Mouse (Mus musculus) left cerebral cortex, adult 8-10 months (tissue): Measurements from ENCODE around the gene Mob3b. TPM values are rescaled to one million over a fixed set of nuclear protein-coding genes. Genes with fewer than 3 reads are reported as not detected.

ENCODE experiments used
- DNase-seq, 2 experiments: peaks; one replicate each; pipeline ENCODE4 v3.0.0; 2022; ENCODE audit warnings: low spot score in 2 of 2
- total RNA-seq, 4 experiments: library from RNA; stranded (reverse); gene quantifications; 2 replicates each; pipeline ENCODE4 v1.2.4; 2022

Gene Mob3b
- total RNA-seq, 4 experiments from 2014 or later, result 6.3 to 8.9 (median 7.7) TPM

GRCm38 (mm10) chr4:35148326-35148725 is 9.0 kb downstream of the Mob3b start:
- no peak for DNase-seq

DNA sequence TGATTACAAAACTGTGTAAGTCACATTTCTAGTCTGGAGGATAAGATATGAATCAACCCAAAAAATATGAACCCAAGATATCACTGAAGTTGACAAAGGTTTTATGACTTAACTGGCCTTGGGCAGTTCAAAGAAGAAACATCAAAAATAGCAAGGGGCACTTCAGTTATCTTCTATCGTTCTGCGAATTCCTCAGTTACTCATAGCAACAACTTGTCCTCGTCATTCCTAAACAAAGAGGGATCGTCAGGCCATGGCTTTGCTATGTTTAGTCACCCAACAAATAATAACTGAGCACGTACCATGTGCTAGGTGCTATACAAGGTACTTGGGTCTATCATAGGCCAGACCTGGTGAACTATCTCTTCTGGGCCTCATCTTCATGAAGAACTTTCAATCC is 10.7 kb downstream of the Mob3b start:
- DNase-seq, result no peak

DNA sequence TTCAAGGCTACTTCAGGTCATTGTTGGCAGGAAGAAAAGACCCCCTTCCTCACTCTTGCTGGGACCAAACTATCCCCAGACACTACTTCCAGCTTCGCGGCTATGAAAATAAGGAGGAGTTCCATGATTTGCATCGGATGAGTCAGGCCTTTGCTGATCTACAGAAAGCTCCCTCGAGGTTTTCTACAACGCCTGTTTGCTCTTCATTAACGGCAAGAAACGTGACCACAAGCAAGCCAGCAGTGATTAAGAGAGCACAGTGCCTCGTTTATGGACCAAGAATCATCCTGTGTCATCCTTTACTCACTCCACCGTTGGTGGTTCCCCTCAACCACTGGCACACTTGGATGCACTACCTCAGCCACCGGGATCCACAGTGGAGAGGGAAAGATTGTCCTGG is 11.6 kb downstream of the Mob3b start:
- DNase-seq, result no peak

- DNase-seq, result no peak
Observed at GRCm38 (mm10) chr4:35143472-35144102, 13.7 kb downstream of the Mob3b start.

DNA sequence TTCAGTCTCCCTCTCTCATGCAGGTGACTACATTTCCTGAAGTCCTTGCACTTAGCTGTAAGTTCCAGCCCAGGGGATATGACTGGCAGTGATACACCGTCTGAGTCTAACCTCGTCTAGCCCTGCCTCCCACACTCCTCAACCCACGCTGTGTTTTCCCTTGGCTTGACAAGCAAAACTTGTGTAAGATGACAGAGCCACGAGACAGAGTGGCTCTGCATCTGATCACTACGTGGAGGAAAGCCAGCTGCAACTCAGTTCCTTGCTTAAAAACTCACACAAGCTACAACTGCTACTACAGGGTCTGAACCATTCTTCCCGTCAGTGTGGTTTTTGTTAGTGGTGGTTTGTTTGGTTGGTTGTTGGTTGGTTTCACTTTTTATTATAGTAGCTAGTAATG is 17.0 kb downstream of the Mob3b start:
- DNase-seq, result no peak

GRCm38 (mm10) chr4:35138077-35138476 is 19.2 kb downstream of the Mob3b start:
- DNase-seq, result no peak

- no peak for DNase-seq
Observed at GRCm38 (mm10) chr4:35136996-35137395, 20.3 kb downstream of the Mob3b start.

GRCm38 (mm10) chr4:35135806-35136205 is 21.5 kb downstream of the Mob3b start:
- DNase-seq, result no peak

DNA sequence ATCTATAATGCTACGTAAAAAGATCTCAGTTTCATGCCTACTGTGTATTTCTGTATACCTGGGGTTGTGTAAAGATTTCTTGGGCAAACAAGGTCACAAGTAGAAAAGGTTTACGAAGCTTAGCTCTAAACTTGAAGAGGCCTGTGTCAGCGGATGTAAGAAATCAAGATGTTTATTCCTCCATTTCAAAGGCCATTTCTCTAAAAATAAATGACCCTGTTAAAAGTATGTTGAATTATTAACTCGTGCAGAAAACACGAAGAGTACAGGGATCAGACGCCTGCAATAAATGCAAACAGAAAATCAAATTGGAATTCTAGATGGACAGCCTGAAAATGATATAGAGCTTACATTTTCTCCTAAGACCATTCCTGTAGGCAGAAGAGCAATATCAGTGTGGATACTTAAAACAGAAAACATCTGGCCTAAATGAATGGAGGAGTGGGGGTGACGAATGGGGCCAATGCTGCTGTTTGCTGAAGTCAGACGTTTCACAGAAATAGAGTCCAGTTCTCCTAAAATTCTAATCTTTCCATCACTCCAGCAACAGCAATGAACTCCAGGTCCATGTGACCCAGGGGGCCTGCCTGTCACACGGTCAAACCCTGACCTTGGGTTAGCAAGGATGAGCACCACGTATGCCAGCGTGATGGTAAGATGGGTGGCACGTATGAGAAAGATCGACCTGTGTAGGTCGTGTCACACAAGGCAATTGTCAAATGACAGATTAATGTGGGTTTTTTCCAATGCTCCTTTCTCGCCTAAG is 22.3 kb downstream of the Mob3b start:
- DNase-seq, result no peak

DNA sequence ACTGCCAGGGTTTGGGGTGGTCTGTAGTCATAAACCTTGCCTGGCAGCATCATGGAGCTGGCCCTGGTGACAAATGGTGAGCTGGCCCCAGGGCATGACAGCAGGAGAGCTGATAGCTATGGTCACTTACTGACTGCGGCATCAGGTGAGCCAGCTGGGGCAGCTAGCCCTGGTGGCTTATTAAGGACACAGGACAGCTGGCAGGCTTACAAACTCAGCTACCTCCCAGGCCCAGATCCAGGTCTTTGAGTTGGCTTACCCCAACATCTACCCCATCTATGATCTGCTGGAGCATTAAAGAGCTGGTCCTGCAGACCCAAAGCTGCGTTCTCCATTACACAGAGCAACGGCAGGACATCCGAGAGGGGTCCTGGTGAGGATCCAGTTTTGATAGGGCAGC is 23.9 kb downstream of the Mob3b start:
- DNase-seq, result no peak

DNA sequence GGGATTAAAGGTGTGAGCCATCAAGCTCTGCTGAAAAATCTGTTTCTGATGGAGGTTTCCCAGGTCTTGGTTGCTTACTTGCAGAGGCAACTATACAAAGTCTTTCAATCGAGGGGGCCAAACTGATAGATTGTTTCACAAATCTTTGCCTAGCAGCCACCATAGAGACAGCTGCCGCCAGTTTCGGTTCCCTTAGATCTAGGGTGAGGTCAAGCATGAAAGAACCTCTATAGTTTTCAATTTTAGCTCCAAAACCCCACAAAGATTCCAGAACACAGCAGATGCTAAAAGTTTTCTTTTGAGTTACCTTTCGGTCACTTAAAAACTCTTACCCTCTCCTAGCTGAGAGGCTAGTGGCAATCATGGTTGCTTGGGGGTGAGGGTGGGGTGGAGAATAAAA is 25.7 kb downstream of the Mob3b start:
- no peak for DNase-seq

GRCm38 (mm10) chr4:35130411-35130948 is 26.8 kb downstream of the Mob3b start:
- DNase-seq, result no peak

DNA sequence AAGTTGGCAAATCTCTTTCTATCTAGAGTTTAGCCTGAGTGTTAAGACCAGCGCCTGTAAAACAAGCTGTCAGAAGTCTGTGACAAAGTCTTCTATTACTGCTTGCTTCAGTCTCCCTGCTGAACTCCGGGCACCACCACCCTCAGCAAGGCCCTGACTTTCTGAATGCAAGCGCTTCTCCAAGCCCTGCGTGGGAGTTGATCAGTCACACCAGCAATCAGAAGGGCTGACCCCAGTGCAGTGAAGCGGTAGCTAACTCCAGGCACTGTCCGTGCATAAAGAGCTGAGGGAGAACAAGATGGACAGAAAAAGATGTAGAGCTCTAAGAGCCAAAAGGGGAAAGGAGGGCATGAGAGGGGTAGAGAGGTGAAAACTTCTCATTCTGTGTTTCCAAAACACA is 29.5 kb downstream of the Mob3b start:
- no peak for DNase-seq

- no peak for DNase-seq
Observed at GRCm38 (mm10) chr4:35126776-35127175, 30.5 kb downstream of the Mob3b start.

GRCm38 (mm10) chr4:35125299-35125777 is 31.9 kb downstream of the Mob3b start:
- no peak for DNase-seq

DNA sequence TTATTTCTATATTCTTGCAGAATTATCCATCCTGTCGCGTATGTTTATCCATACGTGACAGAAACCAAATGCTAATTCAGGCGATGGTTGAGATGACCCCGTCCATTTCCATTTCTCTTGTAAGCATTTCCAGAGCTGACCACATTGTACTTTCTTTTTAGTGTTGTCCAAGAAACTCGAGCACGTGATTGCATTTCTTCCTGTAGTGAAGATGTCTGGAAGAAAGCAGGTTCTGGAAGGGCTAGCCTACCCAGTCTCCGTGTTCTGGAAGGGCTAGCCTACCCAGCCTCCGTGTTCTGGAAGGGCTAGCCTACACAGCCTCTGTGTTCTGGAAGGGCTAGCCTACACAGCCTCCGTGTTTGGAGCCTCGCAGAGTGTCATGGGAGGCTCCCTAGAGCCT is 33.3 kb downstream of the Mob3b start:
- DNase-seq, result no peak

GRCm38 (mm10) chr4:35123087-35123486 is 34.2 kb downstream of the Mob3b start:
- no peak for DNase-seq

DNA sequence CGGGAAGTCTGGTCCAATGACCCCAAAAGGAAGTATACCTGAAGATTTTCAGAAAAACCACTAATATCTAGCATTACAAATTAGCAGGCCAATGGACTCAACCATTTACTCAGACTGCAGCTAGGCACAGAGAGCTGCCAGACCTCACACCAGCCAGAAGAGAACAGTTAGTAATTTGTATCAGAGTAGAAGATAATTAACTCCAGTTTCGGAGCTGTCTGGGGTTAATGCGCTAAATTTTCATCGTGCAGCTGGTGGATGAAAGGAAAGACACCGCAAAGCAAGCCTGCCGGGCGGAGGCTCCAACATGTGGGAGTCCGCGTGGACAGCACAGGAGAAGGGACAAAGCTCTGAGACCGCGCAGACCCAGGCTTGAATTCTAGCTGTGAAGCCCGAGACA is 36.2 kb downstream of the Mob3b start:
- DNase-seq, result no peak

GRCm38 (mm10) chr4:35120575-35120974 is 36.7 kb downstream of the Mob3b start:
- DNase-seq, result no peak

DNA sequence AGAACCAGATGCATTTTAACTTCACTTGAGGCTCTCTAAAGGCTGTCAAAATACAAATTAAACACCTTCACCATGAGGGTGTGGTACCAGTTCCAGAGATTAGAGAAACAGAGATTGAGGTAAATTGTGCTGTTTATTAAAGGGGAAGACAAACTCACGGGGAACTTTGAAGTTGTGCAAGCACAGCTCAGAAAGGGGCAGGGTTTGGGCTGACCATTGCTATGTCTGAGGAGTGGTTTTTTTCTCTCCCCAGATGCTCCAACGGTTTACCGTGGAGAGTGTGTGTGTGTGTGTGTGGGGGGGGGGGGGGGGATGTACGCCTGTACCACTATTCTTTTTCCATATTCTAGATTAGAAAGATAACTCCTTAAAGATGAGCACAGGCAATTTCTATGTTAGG is 37.1 kb downstream of the Mob3b start:
- DNase-seq, result no peak

DNA sequence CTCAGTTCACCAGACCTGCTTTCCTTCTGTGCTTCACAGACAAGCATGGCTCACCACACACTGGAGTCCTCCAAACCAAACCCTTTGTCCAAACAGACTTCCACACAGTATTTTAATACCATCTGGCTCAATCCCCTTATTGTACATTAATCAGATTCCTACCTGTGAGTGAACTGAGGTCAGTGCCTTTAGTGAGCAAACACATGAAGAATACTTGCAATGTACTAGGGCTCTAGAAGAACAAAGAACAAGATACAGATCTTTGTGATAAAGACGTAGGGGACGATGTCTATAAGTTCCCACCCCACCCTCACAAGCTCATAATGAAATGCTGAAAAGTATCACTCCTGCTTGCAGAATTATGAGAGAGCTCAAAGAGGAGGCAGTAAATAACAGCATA is 38.4 kb downstream of the Mob3b start:
- DNase-seq, result no peak

GRCm38 (mm10) chr4:35117144-35117543 is 40.1 kb downstream of the Mob3b start:
- DNase-seq, result no peak

DNA sequence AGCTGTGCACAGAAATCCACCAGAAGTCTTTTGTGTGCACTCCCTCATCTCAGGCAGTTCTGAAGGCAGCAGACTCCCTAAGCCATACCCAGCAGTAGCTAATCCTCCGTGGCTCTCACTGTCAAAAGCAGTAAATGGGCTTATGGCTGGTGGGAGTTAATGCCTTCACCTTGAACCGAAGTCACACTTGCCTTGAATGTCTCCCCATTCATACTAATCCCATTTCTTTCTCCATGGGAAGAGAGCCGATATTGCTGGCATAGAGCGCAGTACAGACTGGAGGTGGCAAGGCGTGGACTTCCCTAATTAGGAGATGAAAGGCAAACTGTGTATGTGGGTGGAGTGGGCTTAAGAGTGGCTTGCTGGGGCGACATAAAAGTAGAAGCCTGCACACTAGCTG is 41.4 kb downstream of the Mob3b start:
- DNase-seq, result no peak
